Mouse (Mus musculus) heart, postnatal 0 days (tissue): ENCODE results near the gene Zfp449. TPM values are rescaled to one million over a fixed set of nuclear protein-coding genes. Genes with fewer than 3 reads are reported as not detected.

Source experiments
- ATAC-seq: fragments of 200-750 bp; cut with Nextera tagmentation; 2 replicates; pipeline ENCODE4 v1.8.0; 2017; ENCODE audit warnings: low read depth, moderate number of reproducible peaks, moderate library complexity; ENCODE audit not compliant: insufficient read depth
- DNase-seq: peaks from one replicate; pipeline ENCODE4 v3.0.0-alpha.2; 2016; ENCODE audit warnings: low spot score
- H3K27ac ChIP-seq: fragments of 300-500 bp; sonication (generic); 2 replicates; pipeline ENCODE4 v1.5.1; 2014; ENCODE audit warnings: low read depth, mild to moderate bottlenecking
- H3K27me3 ChIP-seq: fragments of 300-500 bp; sonication (generic); 2 replicates; pipeline ENCODE4 v1.6.1; 2014; ENCODE audit warnings: low read length, mixed read lengths; ENCODE audit not compliant: control insufficient read depth, insufficient read depth
- H3K36me3 ChIP-seq: fragments of 300-500 bp; sonication (generic); replicated peaks from 2 replicates; pipeline ENCODE4 v1.6.1; 2014; ENCODE audit warnings: low read length, mixed read lengths; ENCODE audit not compliant: control insufficient read depth, insufficient read depth
- H3K4me1 ChIP-seq: fragments of 300-500 bp; sonication (generic); 2 replicates; pipeline ENCODE4 v1.6.1; 2014; ENCODE audit warnings: antibody characterized with exemption; ENCODE audit not compliant: control insufficient read depth, insufficient read depth
- H3K4me2 ChIP-seq: fragments of 300-500 bp; sonication (generic); 2 replicates; pipeline ENCODE4 v1.6.1; 2014; ENCODE audit warnings: low read depth, mild to moderate bottlenecking, low read length, moderate library complexity
- H3K4me3 ChIP-seq: fragments of 300-500 bp; sonication (generic); 2 replicates; pipeline ENCODE4 v1.5.1; 2014; ENCODE audit warnings: low read depth, low read length
- H3K9ac ChIP-seq: fragments of 300-500 bp; sonication (generic); replicated peaks from 2 replicates; pipeline ENCODE4 v1.6.1; 2014; ENCODE audit warnings: low read depth, low read length, mixed read lengths
- H3K9me3 ChIP-seq: fragments of 300-500 bp; sonication (generic); replicated peaks from 2 replicates; pipeline ENCODE4 v1.6.1; 2016; ENCODE audit warnings: low read length; ENCODE audit not compliant: control insufficient read depth
- CTCF ChIP-seq: IDR thresholded peaks from 2 replicates; pipeline ENCODE4 v1.5.1; 2016; ENCODE audit warnings: antibody characterized with exemption, control low read depth, low read depth
- EP300 ChIP-seq: IDR thresholded peaks from 2 replicates; pipeline ENCODE4 v1.6.1; 2016; ENCODE audit warnings: antibody characterized with exemption, low read depth
- WGBS: fragments of 180-500 bp; shearing (Covaris S2); extraction: QIAGEN DNeasy Blood & Tissue Kit; methylation state at CpG from one replicate; pipeline ENCODE4 v1.1.7; 2014; 5-methylcytosine and 5-hydroxymethylcytosine counted together
- polyA plus RNA-seq: library from polyadenylated mRNA; unstranded; fragments of >200 nt; fragmentation: Nextera tagmentation; extraction: Ambion mirVana; gene quantifications from 2 replicates; pipeline ENCODE4 v1.2.1, GENCODE M21; 2015
- total RNA-seq: library from RNA; depleted of rRNA; stranded (reverse); fragments of >200 nt; gene quantifications from 2 replicates; pipeline ENCODE4 v1.2.3, GENCODE M21; 2014; ENCODE audit warnings: low replicate concordance; rRNA removed

Zfp449 gene
- total RNA-seq (2.2 and 10.3 TPM in 2 replicates), polyA plus RNA-seq (3.3 and 3.5 TPM in 2 replicates)

GRCm38 (mm10) chrX:56346176-56346931 lies at the start of gene Zfp449:
Gene Zfp449 (plus strand): TSS chrX:56346400.
- ATAC-seq, result peak; percentile 95
- TF ChIP-seq EP300, result no peak
- TF ChIP-seq CTCF, result no peak
- H3K27me3 ChIP-seq, result no peaks in the 10 kb centered on the region

GRCm38 (mm10) chrX:56307597-56307996 lies 38.6 kb upstream of the Zfp449 start:
- no peak overlapping the region for H3K4me2 ChIP-seq
- no peak overlapping the region for H3K4me3 ChIP-seq
- 61% methylated on average over 5 of the region's 5 CpGs for WGBS
- TF ChIP-seq CTCF (no peak), EP300 (no peak)
- DNase-seq, result no peak
- no peaks in the 10 kb centered on the region for H3K27me3 ChIP-seq
- no peak for ATAC-seq
- no peak overlapping the region for H3K9ac ChIP-seq
- H3K4me1 ChIP-seq, result no peaks in the 10 kb centered on the region
- no peaks in the 10 kb centered on the region for H3K36me3 ChIP-seq
- H3K9me3 ChIP-seq, result no peaks in the 10 kb centered on the region
- H3K27ac ChIP-seq, result no peak overlapping the region

More at GRCm38 (mm10) chrX:56346176-56346931, at the start of gene Zfp449:
- Histone ChIP-seq H3K27ac (peak within 1 kb of the TSS; percentile 46; the same call in 1 of the 2 replicates), H3K36me3 (no peaks in the 10 kb centered on the region), H3K9me3 (no peaks in the 10 kb centered on the region), H3K4me2 (peak within 1 kb of the TSS; percentile 63), H3K4me1 (no peaks in the 10 kb centered on the region), H3K9ac (peak within 1 kb of the TSS; percentile 71), H3K4me3 (peak within 1 kb of the TSS; percentile 65)
- WGBS, result 13% methylated on average over 39 of the region's 39 CpGs
- DNase-seq, result peak; percentile 74

DNA sequence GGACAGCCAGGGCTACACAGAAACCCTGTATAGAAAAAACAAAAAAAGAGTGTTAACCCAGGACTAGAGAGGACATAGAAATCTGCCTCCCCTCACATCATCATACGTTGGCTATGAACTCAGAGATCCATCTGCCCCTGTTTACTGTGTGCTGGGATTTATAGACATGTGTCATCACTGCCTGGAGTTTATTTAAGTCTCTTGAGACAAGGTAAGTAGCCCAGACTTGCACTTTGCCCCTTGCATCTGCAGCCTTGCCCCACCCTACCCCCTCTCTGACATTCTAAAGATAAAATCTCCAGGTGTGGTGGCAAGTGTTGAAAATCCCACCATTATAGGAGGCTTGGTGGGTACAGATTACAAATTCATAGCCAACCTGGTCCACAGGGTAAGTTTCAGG lies 33.4 kb upstream of the Zfp449 start:
- TF ChIP-seq CTCF, result no peak
- TF ChIP-seq EP300, result no peak
- Histone ChIP-seq H3K27ac (no peak overlapping the region), H3K4me3 (no peak overlapping the region), H3K9ac (no peak overlapping the region), H3K4me2 (no peak overlapping the region), H3K36me3 (no peaks in the 10 kb centered on the region), H3K27me3 (no peaks in the 10 kb centered on the region), H3K4me1 (no peaks in the 10 kb centered on the region), H3K9me3 (no peaks in the 10 kb centered on the region)
- ATAC-seq, result no peak
- 37% methylated on average over 1 of the region's 1 CpGs for WGBS
- DNase-seq, result no peak

DNA sequence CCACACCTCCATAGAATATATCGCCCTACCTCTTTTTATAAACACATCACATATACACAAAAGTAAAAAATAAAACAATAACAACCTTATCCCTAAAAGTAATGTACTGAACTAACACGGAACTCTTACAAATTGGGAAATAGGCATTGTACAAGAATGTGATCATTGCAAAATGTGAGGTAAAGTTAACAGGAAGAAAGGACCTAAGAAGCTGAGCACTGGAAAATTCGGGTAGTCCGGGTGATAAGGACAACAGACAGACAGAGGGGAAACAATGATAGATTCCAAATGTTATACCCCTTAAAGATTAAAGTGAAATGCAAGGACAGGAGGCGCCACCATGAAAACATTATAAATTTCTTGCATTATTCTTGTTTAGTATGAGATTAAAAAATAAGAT lies 24.1 kb upstream of the Zfp449 start:
- Histone ChIP-seq H3K4me3 (no peak overlapping the region), H3K36me3 (no peaks in the 10 kb centered on the region), H3K27ac (no peak overlapping the region), H3K4me2 (no peak overlapping the region), H3K27me3 (no peaks in the 10 kb centered on the region), H3K9me3 (no peaks in the 10 kb centered on the region), H3K4me1 (no peaks in the 10 kb centered on the region), H3K9ac (no peak overlapping the region)
- DNase-seq (no peak), ATAC-seq (no peak)
- WGBS, result 54% methylated on average over 5 of the region's 5 CpGs
- TF ChIP-seq EP300 (no peak), CTCF (no peak)

GRCm38 (mm10) chrX:56322731-56323130 lies 23.5 kb upstream of the Zfp449 start:
- Histone ChIP-seq H3K4me3 (no peak overlapping the region), H3K9ac (no peak overlapping the region), H3K4me2 (no peak overlapping the region), H3K27ac (no peak overlapping the region), H3K4me1 (no peaks in the 10 kb centered on the region), H3K9me3 (no peaks in the 10 kb centered on the region), H3K36me3 (no peaks in the 10 kb centered on the region), H3K27me3 (no peaks in the 10 kb centered on the region)
- 46% methylated on average over 2 of the region's 2 CpGs for WGBS
- ATAC-seq, result no peak
- TF ChIP-seq CTCF (no peak), EP300 (no peak)
- no peak for DNase-seq
